Mouse (Mus musculus) thymus, postnatal 0 days (tissue): ENCODE results near the gene Taf1c. TPM values are rescaled to one million over a fixed set of nuclear protein-coding genes. Genes with fewer than 3 reads are reported as not detected.

Experiments
- DNase-seq: peaks from one replicate; pipeline ENCODE4 v3.0.0-alpha.2; 2015; ENCODE audit warnings: low spot score
- polyA plus RNA-seq: library from polyadenylated mRNA; unstranded; fragments of >200 nt; fragmentation: Nextera tagmentation; extraction: Ambion mirVana; gene quantifications from 2 replicates; pipeline ENCODE4 v1.2.1, GENCODE M21; 2015

The Taf1c gene
- polyA plus RNA-seq, 1 experiment from 2014 or later: 29.8 TPM

- DNase-seq: peak; percentile 93
Observed at GRCm38 (mm10) chr8:119574437-119575365, 30.3 kb downstream of the Taf1c start, which contains the start of the genes Hsdl1 and Dnaaf1. Gene Hsdl1, minus strand, starts transcription at chr8:119575183. Gene Dnaaf1, plus strand, starts transcription at chr8:119575235.

DNA sequence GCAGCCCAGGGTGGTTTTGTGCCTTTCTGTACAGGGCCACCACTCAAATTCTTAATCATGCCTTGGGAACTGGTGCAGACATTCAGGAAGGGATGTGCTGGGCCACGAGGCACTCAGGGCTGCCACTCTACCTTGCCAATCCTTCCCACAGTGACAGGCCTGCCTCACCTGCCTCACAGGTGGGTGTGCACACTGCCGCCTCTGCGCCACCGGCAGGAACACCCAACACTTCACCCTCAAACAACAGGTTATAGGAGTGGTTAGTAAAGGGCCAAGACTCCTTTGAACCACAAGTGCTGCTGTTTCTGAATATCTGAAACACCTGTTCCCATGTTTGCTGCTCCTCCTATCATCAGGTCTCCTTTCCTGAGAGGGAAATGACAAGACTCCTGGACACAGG, 32.6 kb downstream of the Taf1c start:
- DNase-seq: no peak

GRCm38 (mm10) chr8:119571135-119571534, 33.9 kb downstream of the Taf1c start:
- DNase-seq: no peak

DNA sequence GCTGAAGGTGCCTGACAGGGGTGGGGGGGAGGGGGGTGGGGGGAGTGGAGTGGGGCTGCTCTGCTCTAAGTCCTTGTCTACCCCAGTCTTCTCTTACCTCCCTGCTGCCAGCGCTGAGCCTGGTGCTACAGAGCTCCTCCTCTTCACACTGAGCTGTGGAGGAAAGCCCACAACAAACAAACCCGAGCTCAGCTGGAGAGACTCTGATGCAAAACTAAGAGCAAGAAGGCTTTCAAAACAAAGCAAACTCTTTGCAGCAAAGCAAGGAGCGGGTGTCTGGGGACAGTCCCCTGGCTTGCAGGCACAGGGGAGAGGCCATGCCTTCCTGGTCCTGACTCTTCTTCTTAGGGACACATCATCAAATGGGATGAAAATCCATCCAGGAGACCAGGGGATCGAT, 35.1 kb downstream of the Taf1c start:
- DNase-seq: peak; percentile 93

DNA sequence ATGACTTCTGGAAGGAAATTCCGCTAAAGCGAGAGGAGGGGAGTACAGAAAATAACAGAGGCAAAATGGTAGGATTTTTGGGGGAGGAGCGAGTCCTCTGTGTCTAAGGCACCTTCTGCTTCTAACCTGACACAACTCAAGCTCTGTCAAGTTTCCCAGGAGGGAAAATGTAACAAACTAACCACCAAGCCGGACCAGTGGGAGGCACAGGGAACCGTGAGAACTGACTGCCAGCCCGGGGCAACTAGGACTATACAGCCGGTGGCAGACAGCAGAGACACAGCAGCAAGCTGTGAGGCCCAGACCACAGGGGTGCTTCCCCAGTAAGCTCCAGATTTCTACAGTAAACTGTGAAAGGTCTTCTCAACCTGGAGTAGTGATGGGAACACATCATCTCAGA, 36.1 kb downstream of the Taf1c start:
- DNase-seq: no peak

DNA sequence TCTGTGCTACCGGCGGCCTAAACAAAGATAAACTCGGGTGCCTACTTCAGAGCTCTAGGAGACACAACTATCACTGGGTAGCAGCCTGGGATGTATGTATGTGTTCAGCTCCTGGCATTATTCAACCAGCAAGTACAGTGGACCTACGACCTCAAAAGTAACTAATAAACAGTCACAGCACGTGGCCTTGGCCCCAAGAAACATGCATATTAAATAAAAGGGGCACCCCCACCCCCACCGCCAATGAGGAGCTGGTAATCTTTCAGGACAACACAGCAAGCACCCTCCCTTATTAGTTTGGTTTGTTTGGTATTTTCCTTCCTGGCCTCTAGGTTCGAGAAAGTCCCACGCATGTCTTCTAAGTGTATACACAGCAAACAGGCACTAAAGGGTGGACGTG, 36.8 kb downstream of the Taf1c start:
- DNase-seq: no peak

DNA sequence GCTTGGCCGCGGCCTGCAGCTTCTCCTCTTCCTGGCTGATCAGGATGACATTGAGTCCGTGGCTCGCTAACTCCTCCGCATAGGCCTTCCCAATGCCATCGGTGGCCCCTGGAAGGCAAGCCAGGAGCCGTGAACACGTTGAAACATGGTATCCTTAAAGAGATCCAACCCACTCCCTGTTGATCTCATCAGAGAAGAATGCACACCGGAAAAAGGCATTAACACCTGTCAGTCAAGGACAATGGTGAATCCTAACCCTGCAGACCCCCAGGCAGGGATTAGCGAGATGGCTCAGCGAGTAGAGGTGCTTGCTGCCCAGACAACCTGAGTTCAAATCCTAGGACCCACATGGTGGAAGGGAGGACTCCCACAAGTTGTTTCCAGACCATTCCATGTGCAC, 38.7 kb downstream of the Taf1c start:
- DNase-seq: no peak

GRCm38 (mm10) chr8:119563849-119564251, 41.2 kb downstream of the Taf1c start:
- peak; percentile 79 for DNase-seq

- DNase-seq: no peak
Observed at GRCm38 (mm10) chr8:119559402-119559720, 45.7 kb downstream of the Taf1c start.

DNA sequence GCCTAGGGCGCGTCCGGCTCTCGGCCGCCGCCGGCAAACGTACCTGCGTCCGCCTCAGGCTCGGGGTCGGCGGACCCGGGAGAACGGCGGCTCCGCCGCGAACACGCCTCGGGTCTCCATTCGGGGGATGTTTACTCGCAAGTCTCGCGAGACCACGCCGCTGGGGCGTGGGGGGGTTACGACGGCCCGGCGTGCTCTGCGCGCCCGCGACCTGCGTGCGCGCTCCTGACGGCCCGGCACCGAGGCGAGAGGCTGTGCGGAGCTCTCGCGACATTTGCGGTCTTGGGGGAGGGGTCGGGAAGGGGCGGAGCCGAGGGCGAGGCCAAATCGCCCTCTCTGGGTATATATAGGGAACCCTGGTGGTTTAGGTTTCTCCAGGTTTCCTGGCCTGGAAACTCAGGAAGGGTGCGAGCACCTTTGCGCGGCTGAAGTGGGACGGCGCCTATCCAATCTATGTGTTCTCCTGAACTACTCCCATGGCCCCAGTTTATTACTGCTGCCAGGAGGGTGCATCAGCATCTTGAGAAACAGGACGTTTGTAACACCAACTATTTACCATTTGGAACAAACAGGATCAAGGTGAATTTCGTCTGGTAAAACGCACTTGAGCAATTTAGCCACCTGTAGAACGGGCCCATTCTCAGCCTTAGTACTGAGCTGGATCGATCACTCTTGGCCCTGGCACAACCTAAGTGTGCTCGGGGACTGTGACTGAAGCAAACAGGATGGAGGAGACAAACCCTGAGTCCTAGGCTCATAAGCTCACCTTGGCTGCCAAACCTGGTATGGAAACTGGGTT, 46.2 kb downstream of the Taf1c start, which contains the start of gene Mbtps1:
Gene Mbtps1, minus strand, starts transcription at position 133 of the 799 bp plus-strand sequence.
- peak; percentile 99 for DNase-seq

GRCm38 (mm10) chr8:119557821-119558602, 47.0 kb downstream of the Taf1c start:
- DNase-seq: peak; percentile 92

- DNase-seq: no peak
Observed at GRCm38 (mm10) chr8:119557132-119557531, 47.9 kb downstream of the Taf1c start.

- no peak for DNase-seq
Observed at GRCm38 (mm10) chr8:119555861-119556260, 49.2 kb downstream of the Taf1c start.

- no peak for DNase-seq
Observed at GRCm38 (mm10) chr8:119552967-119553366, 52.1 kb downstream of the Taf1c start.

DNA sequence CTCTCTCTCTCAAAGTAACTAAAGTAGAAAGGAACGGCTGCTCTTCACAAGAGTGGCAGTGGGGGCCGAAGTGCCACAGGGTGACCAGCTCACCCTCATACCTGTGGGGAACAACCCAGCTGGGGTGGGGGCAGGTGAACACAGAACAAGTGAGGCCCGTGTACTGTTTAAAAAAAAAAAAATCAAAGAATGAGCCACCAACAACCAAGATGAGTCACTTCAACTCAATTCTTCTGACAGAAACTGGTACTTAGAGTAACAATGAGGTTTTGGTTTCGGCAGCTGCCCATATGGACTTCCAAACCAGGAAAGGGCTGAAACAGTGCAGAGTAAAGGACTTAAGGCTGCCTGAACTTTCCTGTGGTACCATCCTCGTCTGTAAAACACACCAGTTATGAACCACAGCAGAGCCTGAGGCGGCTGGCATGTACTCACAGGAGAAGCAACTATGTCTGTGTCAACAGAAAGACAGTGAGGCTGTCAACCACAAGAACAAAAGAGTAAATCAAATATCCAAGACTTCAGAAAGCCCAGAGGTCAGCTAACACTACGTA, 56.4 kb downstream of the Taf1c start:
- DNase-seq: no peak

Other genes starting within 250 kb of the Taf1c start
- gene Mlycd, start 210.3 kb downstream of the Taf1c start, polyA plus RNA-seq: 11.6 and 13.4 TPM in 2 replicates
- gene Osgin1, start 171.1 kb downstream of the Taf1c start, polyA plus RNA-seq: 1.4 and 1.6 TPM in 2 replicates
- 0.12 TPM in 2 replicates for gene Necab2, start 158.5 kb downstream of the Taf1c start, polyA plus RNA-seq
- 0.18 TPM in 1 of 2 replicates, not detected in the other for gene Slc38a8, start 103.5 kb downstream of the Taf1c start, polyA plus RNA-seq
- 88.5 and 92.3 TPM in 2 replicates for gene Mbtps1, start 46.5 kb downstream of the Taf1c start, polyA plus RNA-seq
- 185 and 200 TPM in 2 replicates for gene Hsdl1, start 30.0 kb downstream of the Taf1c start, polyA plus RNA-seq
- gene Dnaaf1, start 30.0 kb downstream of the Taf1c start, polyA plus RNA-seq: 1.6 and 1.7 TPM in 2 replicates
- gene Adad2, start 7.5 kb upstream of the Taf1c start, polyA plus RNA-seq: not detected in 2 replicates
- gene Kcng4, start 30.5 kb upstream of the Taf1c start, polyA plus RNA-seq: 0.04 and 0.07 TPM in 2 replicates
- 0.91 and 0.99 TPM in 2 replicates for gene Wfdc1, start 61.1 kb upstream of the Taf1c start, polyA plus RNA-seq
- 0.27 and 0.29 TPM in 2 replicates for gene Atp2c2, start 94.8 kb upstream of the Taf1c start, polyA plus RNA-seq
- 9.0 and 9.2 TPM in 2 replicates for gene Tldc1, start 173.2 kb upstream of the Taf1c start, polyA plus RNA-seq
- 94.3 and 127 TPM in 2 replicates for gene Cotl1, start 235.3 kb upstream of the Taf1c start, polyA plus RNA-seq